Mouse (Mus musculus): ENCODE results near the gene Scfd2.

GRCm38 (mm10) chr5:74527025-74527424 lies 4.5 kb downstream of the Scfd2 start:
- TF ChIP-seq CTCF (IDR thresholded peaks at IDR 0.05; ENCODE audit: extremely low read depth, insufficient read length, insufficient replicate concordance, low read depth, low read length), result no peak
- TF ChIP-seq POLR2A (IDR thresholded peaks at IDR 0.05; ENCODE audit: low read depth, low read length), result no peak

Measured in small intestine, adult 2 months (tissue).